Mouse (Mus musculus) liver, postnatal 0 days (tissue): ENCODE results near the gene Il11ra1. TPM values are rescaled to one million over a fixed set of nuclear protein-coding genes. Genes with fewer than 3 reads are reported as not detected.

Experiments
- ATAC-seq: fragments of 200-750 bp; cut with Nextera tagmentation; 2 replicates; pipeline ENCODE4 v1.8.0; 2017; ENCODE audit warnings: mild to moderate bottlenecking, moderate library complexity
- DNase-seq: peaks from one replicate; pipeline ENCODE4 v3.0.0-alpha.2; 2016
- H3K27ac ChIP-seq: fragments of 300-500 bp; sonication (generic); 2 replicates; pipeline ENCODE4 v1.5.1; 2014; ENCODE audit warnings: antibody characterized with exemption, moderate library complexity, mild to moderate bottlenecking, low read depth
- H3K27me3 ChIP-seq: fragments of 300-500 bp; sonication (generic); 2 replicates; pipeline ENCODE4 v1.6.1; 2014; ENCODE audit warnings: low read length, control low read depth, mixed read lengths; ENCODE audit not compliant: insufficient read depth
- H3K36me3 ChIP-seq: fragments of 300-500 bp; sonication (generic); replicated peaks from 2 replicates; pipeline ENCODE4 v1.6.1; 2014; ENCODE audit warnings: mild to moderate bottlenecking, control low read depth, low read length, moderate library complexity, mixed read lengths; ENCODE audit not compliant: insufficient read depth
- H3K4me1 ChIP-seq: fragments of 300-500 bp; sonication (generic); 2 replicates; pipeline ENCODE4 v1.6.1; 2014; ENCODE audit warnings: antibody characterized with exemption, mild to moderate bottlenecking, control low read depth; ENCODE audit not compliant: insufficient read depth
- H3K4me2 ChIP-seq: fragments of 300-500 bp; sonication (generic); 2 replicates; pipeline ENCODE4 v1.6.1; 2014; ENCODE audit warnings: low read depth, mild to moderate bottlenecking, low read length, moderate library complexity, mixed read lengths
- H3K4me3 ChIP-seq: fragments of 300-500 bp; sonication (generic); 2 replicates; pipeline ENCODE4 v1.5.1; 2014; ENCODE audit warnings: low read depth, low read length
- H3K9ac ChIP-seq: fragments of 300-500 bp; sonication (generic); replicated peaks from 2 replicates; pipeline ENCODE4 v1.6.1; 2014; ENCODE audit warnings: mild to moderate bottlenecking, moderate library complexity
- H3K9me3 ChIP-seq: fragments of 300-500 bp; sonication (generic); 2 replicates; pipeline ENCODE4 v1.6.1; 2016; ENCODE audit warnings: mild to moderate bottlenecking, control low read depth, low read length, mixed read lengths
- CTCF ChIP-seq: sonication (generic); IDR thresholded peaks from 2 replicates; pipeline ENCODE4 v1.5.1; 2016; ENCODE audit warnings: antibody characterized with exemption, low read depth
- EP300 ChIP-seq: IDR thresholded peaks from 2 replicates; pipeline ENCODE4 v1.6.1; 2016; ENCODE audit warnings: antibody characterized with exemption, low read depth, mild to moderate bottlenecking
- WGBS: fragments of 180-500 bp; shearing (Covaris S2); extraction: QIAGEN DNeasy Blood & Tissue Kit; methylation state at CpG from one replicate; pipeline ENCODE4 v1.1.7; 2014; ENCODE audit not compliant: insufficient replicate concordance; 5-methylcytosine and 5-hydroxymethylcytosine counted together
- polyA plus RNA-seq: library from polyadenylated mRNA; unstranded; fragments of >200 nt; fragmentation: Nextera tagmentation; extraction: Ambion mirVana; gene quantifications from 2 replicates; pipeline ENCODE4 v1.2.1, GENCODE M21; 2015

Gene Il11ra1
- polyA plus RNA-seq, 1 experiment from 2014 or later = 28.5 TPM

DNA sequence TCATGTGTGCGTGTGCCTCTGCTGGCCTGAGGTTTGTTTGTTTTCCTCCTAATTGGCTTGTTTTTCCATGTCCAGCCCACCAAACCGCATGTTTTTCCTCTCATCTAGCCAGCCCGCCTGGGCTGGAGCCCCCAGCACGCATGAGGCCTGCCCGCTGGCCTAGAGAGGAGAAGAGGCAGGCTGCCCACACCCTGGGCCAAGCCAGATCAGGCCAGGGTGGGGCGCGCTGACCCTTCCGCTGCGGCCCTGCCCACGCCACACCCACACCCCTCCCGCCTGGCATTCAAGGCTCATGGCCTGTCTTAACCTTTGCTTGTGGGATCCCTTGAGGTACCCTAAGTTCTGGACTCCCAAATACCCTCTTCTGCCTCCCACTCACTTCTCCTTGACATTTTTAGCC lies 33.1 kb upstream of the Il11ra1 start:
- no peak for ATAC-seq
- H3K36me3 ChIP-seq = no peaks in the 10 kb centered on the region
- TF ChIP-seq CTCF (no peak), EP300 (no peak)
- H3K27me3 ChIP-seq = peaks cover 9% of the 10 kb centered on the region; the same call in 1 of the 2 replicates
- no peak overlapping the region for H3K4me3 ChIP-seq
- 81% methylated on average over 10 of the region's 11 CpGs for WGBS
- no peak overlapping the region for H3K9ac ChIP-seq
- H3K9me3 ChIP-seq = no peaks in the 10 kb centered on the region
- no peak overlapping the region for H3K4me2 ChIP-seq
- no peaks in the 10 kb centered on the region for H3K4me1 ChIP-seq
- DNase-seq = no peak
- H3K27ac ChIP-seq = no peak overlapping the region

GRCm38 (mm10) chr4:41670836-41671235 lies 29.0 kb upstream of the Il11ra1 start:
- WGBS = 79% methylated on average over 18 of the region's 18 CpGs
- DNase-seq (no peak), ATAC-seq (no peak)
- H3K9me3 ChIP-seq = no peaks in the 10 kb centered on the region
- no peak for TF ChIP-seq EP300
- TF ChIP-seq CTCF = no peak
- 0 out of 2 replicates have a peak, but pooled peaks cover 10% of the 10 kb centered on the region for H3K27me3 ChIP-seq
- H3K36me3 ChIP-seq = no peaks in the 10 kb centered on the region
- no peak overlapping the region for H3K4me2 ChIP-seq
- H3K27ac ChIP-seq = no peak overlapping the region
- no peak overlapping the region for H3K4me3 ChIP-seq
- H3K4me1 ChIP-seq = no peaks in the 10 kb centered on the region
- no peak overlapping the region for H3K9ac ChIP-seq

GRCm38 (mm10) chr4:41671500-41671899 lies 28.3 kb upstream of the Il11ra1 start:
- H3K4me3 ChIP-seq = no peak overlapping the region
- H3K9me3 ChIP-seq = no peaks in the 10 kb centered on the region
- H3K4me2 ChIP-seq = no peak overlapping the region
- H3K9ac ChIP-seq = no peak overlapping the region
- peaks cover 11% of the 10 kb centered on the region; the same call in 1 of the 2 replicates for H3K27me3 ChIP-seq
- TF ChIP-seq EP300 (no peak), CTCF (no peak)
- H3K36me3 ChIP-seq = no peaks in the 10 kb centered on the region
- WGBS = 31% methylated on average over 4 of the region's 5 CpGs
- H3K4me1 ChIP-seq = no peaks in the 10 kb centered on the region
- ATAC-seq (no peak), DNase-seq (no peak)
- no peak overlapping the region for H3K27ac ChIP-seq

GRCm38 (mm10) chr4:41671963-41672480 lies 27.8 kb upstream of the Il11ra1 start:
- H3K36me3 ChIP-seq = no peaks in the 10 kb centered on the region
- peaks cover 13% of the 10 kb centered on the region; the same call in 1 of the 2 replicates for H3K27me3 ChIP-seq
- H3K9ac ChIP-seq = no peak overlapping the region

DNA sequence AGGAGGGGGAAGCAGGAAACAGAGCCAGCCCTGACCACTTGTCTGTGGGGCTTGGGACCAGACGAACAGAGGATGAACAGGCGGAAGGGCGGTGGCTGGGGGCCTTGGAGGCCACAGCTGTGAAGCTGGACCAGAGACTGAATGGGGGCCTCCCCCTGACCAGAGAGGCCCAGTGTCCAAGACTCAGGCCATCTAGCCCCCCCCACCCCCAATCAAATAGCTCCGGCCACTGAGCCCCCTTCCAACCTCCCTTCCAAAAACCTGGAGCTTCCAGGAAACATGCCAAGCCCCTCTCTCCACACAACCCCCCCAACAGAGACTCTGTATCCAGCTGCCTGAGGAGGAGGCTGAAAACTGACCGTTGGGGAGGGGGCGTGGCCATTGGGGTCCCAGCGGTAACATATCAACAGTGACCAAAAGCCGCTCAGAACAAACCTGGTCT lies 27.2 kb upstream of the Il11ra1 start:
- no peak for TF ChIP-seq CTCF
- TF ChIP-seq EP300 = no peak
- Histone ChIP-seq H3K9me3 (no peaks in the 10 kb centered on the region), H3K4me3 (no peak overlapping the region), H3K4me2 (no peak overlapping the region), H3K27me3 (peaks cover 13% of the 10 kb centered on the region; the same call in 1 of the 2 replicates), H3K27ac (no peak overlapping the region), H3K9ac (no peak overlapping the region), H3K4me1 (no peaks in the 10 kb centered on the region), H3K36me3 (no peaks in the 10 kb centered on the region)
- 39% methylated on average over 8 of the region's 8 CpGs for WGBS
- ATAC-seq = no peak
- no peak for DNase-seq

More at GRCm38 (mm10) chr4:41671963-41672480, 27.8 kb upstream of the Il11ra1 start:
- Histone ChIP-seq H3K9me3 (no peaks in the 10 kb centered on the region), H3K4me2 (no peak overlapping the region), H3K4me3 (no peak overlapping the region), H3K27ac (no peak overlapping the region), H3K4me1 (no peaks in the 10 kb centered on the region)
- TF ChIP-seq CTCF (no peak), EP300 (no peak)
- ATAC-seq = no peak
- DNase-seq = no peak
- 22% methylated on average over 8 of the region's 8 CpGs for WGBS

GRCm38 (mm10) chr4:41673186-41673585 lies 26.6 kb upstream of the Il11ra1 start:
- Histone ChIP-seq H3K27ac (no peak overlapping the region), H3K4me1 (no peaks in the 10 kb centered on the region), H3K4me2 (no peak overlapping the region), H3K36me3 (no peaks in the 10 kb centered on the region), H3K9ac (no peak overlapping the region), H3K4me3 (no peak overlapping the region), H3K27me3 (peaks cover 13% of the 10 kb centered on the region; the same call in 1 of the 2 replicates), H3K9me3 (no peaks in the 10 kb centered on the region)
- DNase-seq = no peak
- no peak for ATAC-seq
- 77% methylated on average over 19 of the region's 19 CpGs for WGBS
- TF ChIP-seq EP300 = no peak
- TF ChIP-seq CTCF = no peak
